Mouse (Mus musculus): ENCODE results near the gene Rapgef4. TPM values are rescaled to one million over a fixed set of nuclear protein-coding genes. Genes with fewer than 3 reads are reported as not detected.

Rapgef4 gene
- total and polyA plus RNA-seq, 2 experiments = 66.1 to 223 TPM

- peaks cover 28% of the 10 kb centered on the region for H3K79me2 ChIP-seq (ENCODE audit: control insufficient read depth, insufficient read depth, low read length)
- peak; percentile 77 for DNase-seq (ENCODE audit: extremely low read depth, low read depth, low spot score)
These were observed 200.4 kb downstream of the Rapgef4 start for GRCm38 (mm10) chr2:72181443-72181842.

GRCm38 (mm10) chr2:72183751-72184150 lies 202.7 kb downstream of the Rapgef4 start:
- no peak for DNase-seq (ENCODE audit: extremely low read depth, low read depth, low spot score)
- no peaks in the 10 kb centered on the region for H3K27me3 ChIP-seq (ENCODE audit: control insufficient read depth, insufficient read depth, low read length)
- H3K36me3 ChIP-seq (ENCODE audit: control insufficient read depth, insufficient read depth, low read length) = peaks cover 49% of the 10 kb centered on the region
- H3K4me3 ChIP-seq (ENCODE audit: insufficient read depth, low read depth, low read length) = peak overlapping the region; percentile 51
- peaks cover 14% of the 10 kb centered on the region for H3K4me1 ChIP-seq (ENCODE audit: control insufficient read depth, insufficient read depth, low read length)
- H3K79me2 ChIP-seq (ENCODE audit: control insufficient read depth, insufficient read depth, low read length) = peaks cover 33% of the 10 kb centered on the region
- TF ChIP-seq POLR2A (IDR thresholded peaks at IDR 0.05; ENCODE audit: extremely low read depth, insufficient read depth, low read length) (no peak), CTCF (IDR thresholded peaks at IDR 0.05; ENCODE audit: low read depth, low read length) (no peak)
- peak overlapping the region; percentile 87 for H3K9ac ChIP-seq (ENCODE audit: low read depth, low read length)
- peak overlapping the region; percentile 92 for H3K27ac ChIP-seq (replicated peaks; ENCODE audit: insufficient read depth, low read depth, low read length)
- WGBS = 18% methylated on average over 3 of the region's 3 CpGs

More at GRCm38 (mm10) chr2:72181443-72181842, 200.4 kb downstream of the Rapgef4 start:
- Histone ChIP-seq H3K4me1 (ENCODE audit: control insufficient read depth, insufficient read depth, low read length) (peaks cover 25% of the 10 kb centered on the region), H3K4me3 (ENCODE audit: insufficient read depth, low read depth, low read length) (peak overlapping the region; percentile 68), H3K27ac (replicated peaks; ENCODE audit: insufficient read depth, low read depth, low read length) (peak overlapping the region; percentile 98), H3K9ac (ENCODE audit: low read depth, low read length) (peak overlapping the region; percentile 88), H3K36me3 (ENCODE audit: control insufficient read depth, insufficient read depth, low read length) (peaks cover 29% of the 10 kb centered on the region), H3K27me3 (ENCODE audit: control insufficient read depth, insufficient read depth, low read length) (no peaks in the 10 kb centered on the region)
- TF ChIP-seq CTCF (IDR thresholded peaks at IDR 0.05; ENCODE audit: low read depth, low read length) (no peak), POLR2A (IDR thresholded peaks at IDR 0.05; ENCODE audit: extremely low read depth, insufficient read depth, low read length) (0 out of 2 replicates have a peak, but pooled peaks have one; percentile 31)
- 4% methylated on average over 2 of the region's 2 CpGs for WGBS

- TF ChIP-seq POLR2A (IDR thresholded peaks at IDR 0.05; ENCODE audit: extremely low read depth, insufficient read depth, low read length) = no peak
- TF ChIP-seq CTCF (IDR thresholded peaks at IDR 0.05; ENCODE audit: low read depth, low read length) = no peak
- peaks cover 77% of the 10 kb centered on the region for H3K36me3 ChIP-seq (ENCODE audit: control insufficient read depth, insufficient read depth, low read length)
- no peak overlapping the region for H3K9ac ChIP-seq (ENCODE audit: low read depth, low read length)
- peak overlapping the region; percentile 43 for H3K27ac ChIP-seq (replicated peaks; ENCODE audit: insufficient read depth, low read depth, low read length)
- 20% methylated on average over 6 of the region's 6 CpGs for WGBS
- H3K27me3 ChIP-seq (ENCODE audit: control insufficient read depth, insufficient read depth, low read length) = no peaks in the 10 kb centered on the region
- peaks cover 16% of the 10 kb centered on the region for H3K4me1 ChIP-seq (ENCODE audit: control insufficient read depth, insufficient read depth, low read length)
- peak; percentile 92 for DNase-seq (ENCODE audit: extremely low read depth, low read depth, low spot score)
- no peak overlapping the region for H3K4me3 ChIP-seq (ENCODE audit: insufficient read depth, low read depth, low read length)
- H3K79me2 ChIP-seq (ENCODE audit: control insufficient read depth, insufficient read depth, low read length) = peaks cover 6% of the 10 kb centered on the region; the same call in 1 of the 2 replicates
These were observed 215.3 kb downstream of the Rapgef4 start for GRCm38 (mm10) chr2:72196190-72196965.

GRCm38 (mm10) chr2:72197026-72197425 lies 216.0 kb downstream of the Rapgef4 start:
- H3K79me2 ChIP-seq (ENCODE audit: control insufficient read depth, insufficient read depth, low read length) = peaks cover 3% of the 10 kb centered on the region; the same call in 1 of the 2 replicates
- TF ChIP-seq CTCF (IDR thresholded peaks at IDR 0.05; ENCODE audit: low read depth, low read length) = peak; percentile 33; the same call in 1 of the 2 replicates
- no peak for TF ChIP-seq POLR2A (IDR thresholded peaks at IDR 0.05; ENCODE audit: extremely low read depth, insufficient read depth, low read length)
- H3K27me3 ChIP-seq (ENCODE audit: control insufficient read depth, insufficient read depth, low read length) = no peaks in the 10 kb centered on the region
- peaks cover 79% of the 10 kb centered on the region for H3K36me3 ChIP-seq (ENCODE audit: control insufficient read depth, insufficient read depth, low read length)
- DNase-seq (ENCODE audit: extremely low read depth, low read depth, low spot score) = peak; percentile 72
- H3K27ac ChIP-seq (replicated peaks; ENCODE audit: insufficient read depth, low read depth, low read length) = peak overlapping the region; percentile 31
- H3K4me3 ChIP-seq (ENCODE audit: insufficient read depth, low read depth, low read length) = no peak overlapping the region
- 3% methylated on average over 3 of the region's 3 CpGs for WGBS
- 0 out of 2 replicates have a peak overlapping the region, but pooled peaks have one; percentile 31 for H3K9ac ChIP-seq (ENCODE audit: low read depth, low read length)
- H3K4me1 ChIP-seq (ENCODE audit: control insufficient read depth, insufficient read depth, low read length) = peaks cover 14% of the 10 kb centered on the region

GRCm38 (mm10) chr2:72199451-72199850 lies 218.4 kb downstream of the Rapgef4 start:
- no peak for TF ChIP-seq CTCF (IDR thresholded peaks at IDR 0.05; ENCODE audit: low read depth, low read length)
- no peak for TF ChIP-seq POLR2A (IDR thresholded peaks at IDR 0.05; ENCODE audit: extremely low read depth, insufficient read depth, low read length)
- no peak overlapping the region; the same call in 1 of the 2 replicates for H3K27ac ChIP-seq (replicated peaks; ENCODE audit: insufficient read depth, low read depth, low read length)
- peaks cover 10% of the 10 kb centered on the region for H3K4me1 ChIP-seq (ENCODE audit: control insufficient read depth, insufficient read depth, low read length)
- peaks cover 86% of the 10 kb centered on the region for H3K36me3 ChIP-seq (ENCODE audit: control insufficient read depth, insufficient read depth, low read length)
- no peaks in the 10 kb centered on the region for H3K79me2 ChIP-seq (ENCODE audit: control insufficient read depth, insufficient read depth, low read length)
- H3K4me3 ChIP-seq (ENCODE audit: insufficient read depth, low read depth, low read length) = no peak overlapping the region
- DNase-seq (ENCODE audit: extremely low read depth, low read depth, low spot score) = peak; percentile 73
- 11% methylated on average over 2 of the region's 2 CpGs for WGBS
- no peaks in the 10 kb centered on the region for H3K27me3 ChIP-seq (ENCODE audit: control insufficient read depth, insufficient read depth, low read length)
- H3K9ac ChIP-seq (ENCODE audit: low read depth, low read length) = no peak overlapping the region

All from liver, adult 2 months (tissue).